Comparison of ENCODE assay signal across 28 mouse cellular contexts in the genomic region with DNA sequence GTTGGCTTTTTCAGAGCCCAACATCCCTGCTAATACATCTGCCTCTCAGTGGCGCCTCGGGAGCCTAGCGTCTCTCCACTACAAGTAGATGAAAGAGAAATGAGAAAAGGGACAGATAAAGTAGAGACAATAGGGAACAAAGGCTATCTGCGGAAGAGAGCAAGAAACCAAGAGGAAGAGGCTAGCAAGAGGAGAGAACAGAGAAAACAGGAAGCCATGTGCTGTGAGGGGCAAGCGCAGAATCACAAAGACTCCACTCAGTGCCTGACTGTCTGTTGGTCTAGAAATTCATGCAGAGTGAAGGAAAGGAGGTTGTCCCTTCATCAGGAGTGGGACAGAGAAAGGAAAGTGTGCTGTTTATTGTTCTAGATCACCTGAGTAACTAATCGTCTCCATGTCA. TPM values are rescaled to one million over a fixed set of nuclear protein-coding genes. Genes with fewer than 3 reads are reported as not detected.
DNase-seq lines count a peak whose midpoint lies in the region; ATAC-seq and TF ChIP-seq lines count a peak whose summit lies in the region.
"Had no signal": no experiment of that assay in that cellular context is flagged by ENCODE, and none has a peak within 500 bp of the region (broad histone marks: within the 10 kb centered on the region; RNA-seq: fewer than 3 reads in every experiment).

No protein-coding gene starts in this region.

- 19% methylated on average over 6 of the region's 6 CpGs for WGBS in thymus, adult 2 months
- 83% methylated on average over 6 of the region's 6 CpGs for WGBS in midbrain, embryonic 13.5 days
- 87% methylated on average over 6 of the region's 6 CpGs for WGBS in intestine, embryonic 16.5 days

- peak; percentile 59 to 61; a peak in 2 of 4 replicates for ATAC-seq in hematopoietic stem cell, adult 5-6 weeks (replicated peaks in 1 of 2; ENCODE audit: insufficient read depth in 1 of 2, low FRiP score in 2 of 2, low TSS enrichment in 1 of 2, low read depth in 1 of 2, poor library complexity in 2 of 2, severe bottlenecking in 2 of 2)
- no peak for ATAC-seq in midbrain, embryonic 13.5 days
- ATAC-seq in intestine, embryonic 16.5 days: no peak
- ATAC-seq: forebrain, embryonic 14.5 days; forebrain, postnatal 0 days; hindbrain, postnatal 0 days; inflammation-experienced regulatory T-cells, adult 6 months; Patski had no signal

- peaks cover 4% of the 10 kb centered on the region; the same call in 1 of the 2 replicates for H3K4me1 ChIP-seq in thymus, adult 2 months (replicated peaks; ENCODE audit: control insufficient read depth, insufficient read depth, low read length)
- H3K4me1 ChIP-seq in midbrain, embryonic 13.5 days (replicated peaks): no peaks in the 10 kb centered on the region
- no peaks in the 10 kb centered on the region for H3K4me1 ChIP-seq in intestine, embryonic 16.5 days (ENCODE audit: control insufficient read depth, insufficient read depth, low read length)
- H3K4me1 ChIP-seq: embryonic facial prominence, embryonic 12.5 days; embryonic facial prominence, embryonic 15.5 days; heart, embryonic 12.5 days; heart, embryonic 15.5 days had no signal

- TF ChIP-seq POLR2A in thymus, adult 2 months (IDR thresholded peaks at IDR 0.05; ENCODE audit: control insufficient read depth, extremely low read depth, insufficient read depth, low read length, poor library complexity): no peak

- H3K36me3 ChIP-seq in thymus, adult 2 months (ENCODE audit: control insufficient read depth, insufficient read depth, low read length): no peaks in the 10 kb centered on the region
- H3K36me3 ChIP-seq in midbrain, embryonic 13.5 days: no peaks in the 10 kb centered on the region
- H3K36me3 ChIP-seq in intestine, embryonic 16.5 days (ENCODE audit: control insufficient read depth, insufficient read depth, low read length): no peaks in the 10 kb centered on the region
- H3K36me3 ChIP-seq: embryonic facial prominence, embryonic 12.5 days; embryonic facial prominence, embryonic 15.5 days; G1E; heart, embryonic 12.5 days; heart, embryonic 15.5 days had no signal

- H3K9ac ChIP-seq in midbrain, embryonic 13.5 days (replicated peaks): no peak overlapping the region
- H3K9ac ChIP-seq in intestine, embryonic 16.5 days (ENCODE audit: low read depth, low read length): no peak overlapping the region
- H3K9ac ChIP-seq: embryonic facial prominence, embryonic 12.5 days; embryonic facial prominence, embryonic 15.5 days; forebrain, postnatal 0 days; heart, embryonic 12.5 days; heart, embryonic 15.5 days; hindbrain, embryonic 14.5 days had no signal

- H3K4me3 ChIP-seq in thymus, adult 2 months (ENCODE audit: control insufficient read depth, insufficient read depth, low read length): no peak overlapping the region
- no peak overlapping the region for H3K4me3 ChIP-seq in midbrain, embryonic 13.5 days (replicated peaks)
- H3K4me3 ChIP-seq in intestine, embryonic 16.5 days (ENCODE audit: low read length): no peak overlapping the region
- H3K4me3 ChIP-seq: embryonic facial prominence, embryonic 12.5 days; embryonic facial prominence, embryonic 15.5 days; gastrocnemius, adult 2 months; heart, embryonic 12.5 days; heart, embryonic 15.5 days had no signal

- DNase-seq in thymus, adult 2 months: no peak
- DNase-seq in thymus, postnatal 14 days: no peak
- peak; percentile 43 for DNase-seq in naive thymus-derived CD4-positive, alpha-beta T cell, adult 2 months (ENCODE audit: low read depth)
- DNase-seq: adrenal gland, postnatal 14 days; cerebellum, adult 11-12 months; cerebellum, adult 8-10 months; cerebellum, postnatal 10 days; cerebellum, postnatal 36 days; forebrain, postnatal 0 days; gastrocnemius, adult 2 months; gastrocnemius, postnatal 14 days; heart, adult 18-20 months; heart, postnatal 10 days; heart, postnatal 36 days had no signal

- no peaks in the 10 kb centered on the region for H3K27me3 ChIP-seq in thymus, adult 2 months (ENCODE audit: control insufficient read depth, insufficient read depth, low read length)
- no peaks in the 10 kb centered on the region for H3K27me3 ChIP-seq in midbrain, embryonic 13.5 days
- no peaks in the 10 kb centered on the region for H3K27me3 ChIP-seq in intestine, embryonic 16.5 days (replicated peaks; ENCODE audit: control insufficient read depth, insufficient read depth, low read length)
- H3K27me3 ChIP-seq: CH12.LX; embryonic facial prominence, embryonic 12.5 days; embryonic facial prominence, embryonic 15.5 days; heart, embryonic 12.5 days; heart, embryonic 15.5 days had no signal

- H3K9me3 ChIP-seq in midbrain, embryonic 13.5 days: no peaks in the 10 kb centered on the region
- no peaks in the 10 kb centered on the region for H3K9me3 ChIP-seq in intestine, embryonic 16.5 days (ENCODE audit: control insufficient read depth, low read length)
- H3K9me3 ChIP-seq: embryonic facial prominence, embryonic 12.5 days; embryonic facial prominence, embryonic 15.5 days; heart, embryonic 15.5 days had no signal

- H3K4me2 ChIP-seq in midbrain, embryonic 13.5 days (replicated peaks): no peak overlapping the region
- no peak overlapping the region for H3K4me2 ChIP-seq in intestine, embryonic 16.5 days (ENCODE audit: low read depth, low read length)
- H3K4me2 ChIP-seq: embryonic facial prominence, embryonic 12.5 days; embryonic facial prominence, embryonic 15.5 days; heart, embryonic 12.5 days; heart, embryonic 15.5 days; hindbrain, embryonic 14.5 days had no signal

- TF ChIP-seq CTCF in thymus, adult 2 months (IDR thresholded peaks at IDR 0.05; ENCODE audit: borderline replicate concordance, control insufficient read depth, extremely low read depth, insufficient read depth, low read length, poor library complexity): no peak

- peak overlapping the region; percentile 63; the same call in 1 of the 2 replicates for H3K27ac ChIP-seq in thymus, adult 2 months (ENCODE audit: control insufficient read depth, insufficient read depth, low read length)
- H3K27ac ChIP-seq in midbrain, embryonic 13.5 days: no peak overlapping the region
- no peak overlapping the region for H3K27ac ChIP-seq in intestine, embryonic 16.5 days (ENCODE audit: low read length)
- H3K27ac ChIP-seq: embryonic facial prominence, embryonic 12.5 days; embryonic facial prominence, embryonic 15.5 days; gastrocnemius, adult 2 months; heart, embryonic 15.5 days; hindbrain, embryonic 14.5 days; hindbrain, postnatal 0 days had no signal

RNA-seq across cellular contexts. Expression of a gene that starts 16.5 kb away (rescaled TPM):
- polyA plus RNA-seq in thymus, adult 2 months (2012; rRNA removed): 43.5 and 49.7 TPM in 2 replicates
- 16.7 and 24.8 TPM in 2 replicates for total RNA-seq in hematopoietic stem cell, adult 5-6 weeks (2017)
- polyA plus RNA-seq in midbrain, embryonic 13.5 days (2015; fragmentation: Nextera tagmentation; extraction: Ambion mirVana): 5.6 and 6.1 TPM in 2 replicates
- polyA plus RNA-seq in intestine, embryonic 16.5 days (2015; fragmentation: Nextera tagmentation; extraction: Ambion mirVana): 2.3 TPM in 2 replicates
- total RNA-seq: CH12.LX had no signal
- polyA plus RNA-seq: G1E had no signal

Comparison
In these comparisons a context has a peak if more than half of its experiments do, and no peak if none do; other contexts are left out.
1. ATAC-seq: peak in hematopoietic stem cell, adult 5-6 weeks (2 of 2); none in midbrain, embryonic 13.5 days (single experiment) and intestine, embryonic 16.5 days (single experiment).